Mouse (Mus musculus): ENCODE measurements at regions not wholly inside any gene's neighbourhood (a gene's known extent, or its start where the extent isn't known, plus 50 kb on each side); places are given as distances from the start of the nearest gene placed in this dataset.

GRCm38 (mm10) chr6:135662801-135663537 is 300.6 kb downstream of the Emp1 start:
- WGBS: 81% methylated on average over 4 of the region's 4 CpGs
- H3K27ac ChIP-seq (ENCODE audit: insufficient read depth, low read depth, low read length): no peak overlapping the region

More at GRCm38 (mm10) chr6:135662801-135663537, 300.6 kb downstream of the Emp1 start:
- TF ChIP-seq POLR2A (IDR thresholded peaks at IDR 0.05; ENCODE audit: insufficient read depth, low read depth, low read length) (no peak), CTCF (IDR thresholded peaks at IDR 0.05; ENCODE audit: insufficient read depth, low read depth, low read length) (no peak)
- no peak overlapping the region for H3K4me3 ChIP-seq (ENCODE audit: insufficient read depth, low read depth, low read length)
- H3K4me1 ChIP-seq (ENCODE audit: control insufficient read depth, insufficient read depth, low read length): no peaks in the 10 kb centered on the region
